Mouse (Mus musculus): ENCODE measurements around the gene Tpi1.

The Tpi1 gene

GRCm38 (mm10) chr6:124813933-124814332 lies at the start of gene Tpi1:
Tpi1 (minus strand) TSS chr6:124814296.
- peak; percentile 81 to 83 for DNase-seq

GRCm38 (mm10) chr6:124863125-124863657 lies 49.1 kb upstream of the Tpi1 start:
- DNase-seq, result no peak

- no peak for DNase-seq
Observed at GRCm38 (mm10) chr6:124862406-124863124, 48.5 kb upstream of the Tpi1 start.

GRCm38 (mm10) chr6:124861802-124862201 lies 47.7 kb upstream of the Tpi1 start:
- DNase-seq, result no peak

GRCm38 (mm10) chr6:124861266-124861665 lies 47.2 kb upstream of the Tpi1 start:
- no peak for DNase-seq

GRCm38 (mm10) chr6:124860511-124860910 lies 46.4 kb upstream of the Tpi1 start:
- no peak for DNase-seq

- DNase-seq, result peak; percentile 91 to 92
Observed at GRCm38 (mm10) chr6:124859725-124860124, 45.6 kb upstream of the Tpi1 start.

GRCm38 (mm10) chr6:124858561-124859318 lies 44.6 kb upstream of the Tpi1 start:
- no peak for DNase-seq

GRCm38 (mm10) chr6:124857840-124858530 lies 43.9 kb upstream of the Tpi1 start:
- no peak for DNase-seq

- DNase-seq, result peak; percentile 80 to 83
Observed at GRCm38 (mm10) chr6:124856916-124857839, 43.1 kb upstream of the Tpi1 start, which contains the start of gene P3h3. P3h3 (minus strand) TSS chr6:124857752.

GRCm38 (mm10) chr6:124856321-124856720 lies 42.2 kb upstream of the Tpi1 start:
- no peak for DNase-seq

GRCm38 (mm10) chr6:124854647-124855046 lies 40.6 kb upstream of the Tpi1 start:
- DNase-seq, result no peak

- DNase-seq, result no peak
Observed at GRCm38 (mm10) chr6:124850535-124850934, 36.4 kb upstream of the Tpi1 start.

- peak; percentile 97 for DNase-seq
Observed at GRCm38 (mm10) chr6:124847305-124847704, 33.2 kb upstream of the Tpi1 start.

GRCm38 (mm10) chr6:124840241-124841167 lies 26.4 kb upstream of the Tpi1 start, which contains the start of gene Gnb3:
Gnb3 (minus strand) TSS chr6:124840275.
- no peak for DNase-seq

GRCm38 (mm10) chr6:124839805-124840204 lies 25.7 kb upstream of the Tpi1 start:
- DNase-seq, result no peak

- DNase-seq, result no peak
Observed at GRCm38 (mm10) chr6:124836411-124836810, 22.3 kb upstream of the Tpi1 start.

- DNase-seq, result no peak
Observed at GRCm38 (mm10) chr6:124835531-124835930, 21.4 kb upstream of the Tpi1 start.

- no peak for DNase-seq
Observed at GRCm38 (mm10) chr6:124834512-124835081, 20.5 kb upstream of the Tpi1 start.

GRCm38 (mm10) chr6:124831649-124832048 lies 17.6 kb upstream of the Tpi1 start:
- DNase-seq, result no peak
